Mouse (Mus musculus) heart, postnatal 0 days (tissue): ENCODE data around the gene Sos1. TPM values are rescaled to one million over a fixed set of nuclear protein-coding genes. Genes with fewer than 3 reads are reported as not detected.

ENCODE experiments used
- ATAC-seq: fragments of 200-750 bp; cut with Nextera tagmentation; 2 replicates; pipeline ENCODE4 v1.8.0; 2017; ENCODE audit warnings: low read depth, moderate number of reproducible peaks, moderate library complexity; ENCODE audit not compliant: insufficient read depth
- DNase-seq: peaks from one replicate; pipeline ENCODE4 v3.0.0-alpha.2; 2016; ENCODE audit warnings: low spot score
- H3K27ac ChIP-seq: fragments of 300-500 bp; sonication (generic); 2 replicates; pipeline ENCODE4 v1.5.1; 2014; ENCODE audit warnings: low read depth, mild to moderate bottlenecking
- H3K27me3 ChIP-seq: fragments of 300-500 bp; sonication (generic); 2 replicates; pipeline ENCODE4 v1.6.1; 2014; ENCODE audit warnings: low read length, mixed read lengths; ENCODE audit not compliant: control insufficient read depth, insufficient read depth
- H3K36me3 ChIP-seq: fragments of 300-500 bp; sonication (generic); replicated peaks from 2 replicates; pipeline ENCODE4 v1.6.1; 2014; ENCODE audit warnings: low read length, mixed read lengths; ENCODE audit not compliant: control insufficient read depth, insufficient read depth
- H3K4me1 ChIP-seq: fragments of 300-500 bp; sonication (generic); 2 replicates; pipeline ENCODE4 v1.6.1; 2014; ENCODE audit warnings: antibody characterized with exemption; ENCODE audit not compliant: control insufficient read depth, insufficient read depth
- H3K4me2 ChIP-seq: fragments of 300-500 bp; sonication (generic); 2 replicates; pipeline ENCODE4 v1.6.1; 2014; ENCODE audit warnings: low read depth, mild to moderate bottlenecking, low read length, moderate library complexity
- H3K4me3 ChIP-seq: fragments of 300-500 bp; sonication (generic); 2 replicates; pipeline ENCODE4 v1.5.1; 2014; ENCODE audit warnings: low read depth, low read length
- H3K9ac ChIP-seq: fragments of 300-500 bp; sonication (generic); replicated peaks from 2 replicates; pipeline ENCODE4 v1.6.1; 2014; ENCODE audit warnings: low read depth, low read length, mixed read lengths
- H3K9me3 ChIP-seq: fragments of 300-500 bp; sonication (generic); replicated peaks from 2 replicates; pipeline ENCODE4 v1.6.1; 2016; ENCODE audit warnings: low read length; ENCODE audit not compliant: control insufficient read depth
- CTCF ChIP-seq: IDR thresholded peaks from 2 replicates; pipeline ENCODE4 v1.5.1; 2016; ENCODE audit warnings: antibody characterized with exemption, control low read depth, low read depth
- EP300 ChIP-seq: IDR thresholded peaks from 2 replicates; pipeline ENCODE4 v1.6.1; 2016; ENCODE audit warnings: antibody characterized with exemption, low read depth
- WGBS: fragments of 180-500 bp; shearing (Covaris S2); extraction: QIAGEN DNeasy Blood & Tissue Kit; methylation state at CpG from one replicate; pipeline ENCODE4 v1.1.7; 2014; 5-methylcytosine and 5-hydroxymethylcytosine counted together
- polyA plus RNA-seq: library from polyadenylated mRNA; unstranded; fragments of >200 nt; fragmentation: Nextera tagmentation; extraction: Ambion mirVana; gene quantifications from 2 replicates; pipeline ENCODE4 v1.2.1, GENCODE M21; 2015
- total RNA-seq: library from RNA; depleted of rRNA; stranded (reverse); fragments of >200 nt; gene quantifications from 2 replicates; pipeline ENCODE4 v1.2.3, GENCODE M21; 2014; ENCODE audit warnings: low replicate concordance; rRNA removed

Sos1 gene
- total RNA-seq (2.6 and 6.6 TPM in 2 replicates), polyA plus RNA-seq (1.7 and 1.8 TPM in 2 replicates)

GRCm38 (mm10) chr17:80480031-80480854 lies at the start of gene Sos1:
TSS of gene Sos1 (minus strand) at chr17:80480453.
- Histone ChIP-seq H3K27ac (peak within 1 kb of the TSS; percentile 94), H3K9me3 (no peaks in the 10 kb centered on the region), H3K4me3 (peak within 1 kb of the TSS; percentile 83), H3K4me2 (peak within 1 kb of the TSS; percentile 67), H3K36me3 (no peaks in the 10 kb centered on the region), H3K9ac (peak within 1 kb of the TSS; percentile 92), H3K27me3 (no peaks in the 10 kb centered on the region), H3K4me1 (peaks cover 19% of the 10 kb centered on the region)
- TF ChIP-seq EP300 (no peak), CTCF (no peak)
- peak; percentile 79 for ATAC-seq
- under 1% methylated on average over 55 of the region's 90 CpGs for WGBS
- peak; percentile 87 for DNase-seq

GRCm38 (mm10) chr17:80523231-80523630 lies 43.0 kb upstream of the Sos1 start:
- no peaks in the 10 kb centered on the region for H3K9me3 ChIP-seq
- 82% methylated on average over 3 of the region's 3 CpGs for WGBS
- no peak overlapping the region for H3K4me3 ChIP-seq
- no peaks in the 10 kb centered on the region for H3K4me1 ChIP-seq
- H3K27ac ChIP-seq: no peak overlapping the region
- DNase-seq: no peak
- H3K4me2 ChIP-seq: no peak overlapping the region
- no peaks in the 10 kb centered on the region for H3K36me3 ChIP-seq
- no peak for ATAC-seq
- H3K27me3 ChIP-seq: no peaks in the 10 kb centered on the region
- H3K9ac ChIP-seq: no peak overlapping the region
- TF ChIP-seq CTCF (no peak), EP300 (no peak)

GRCm38 (mm10) chr17:80522229-80522556 lies 41.9 kb upstream of the Sos1 start:
- no peak overlapping the region for H3K9ac ChIP-seq
- no peaks in the 10 kb centered on the region for H3K9me3 ChIP-seq
- H3K27me3 ChIP-seq: no peaks in the 10 kb centered on the region
- WGBS: 71% methylated on average over 7 of the region's 7 CpGs
- DNase-seq: no peak
- ATAC-seq: no peak
- H3K4me2 ChIP-seq: no peak overlapping the region
- no peaks in the 10 kb centered on the region for H3K36me3 ChIP-seq
- TF ChIP-seq EP300 (no peak), CTCF (no peak)
- no peak overlapping the region for H3K4me3 ChIP-seq
- H3K4me1 ChIP-seq: no peaks in the 10 kb centered on the region
- H3K27ac ChIP-seq: no peak overlapping the region

GRCm38 (mm10) chr17:80521521-80522228 lies 41.4 kb upstream of the Sos1 start:
- no peak overlapping the region for H3K9ac ChIP-seq
- no peak for ATAC-seq
- whole genome bisulfite sequencing: 59% methylated on average over 4 of the region's 4 CpGs

GRCm38 (mm10) chr17:80520537-80520936 lies 40.3 kb upstream of the Sos1 start:
- no peak overlapping the region for H3K4me3 ChIP-seq
- DNase-seq: no peak
- H3K4me1 ChIP-seq: no peaks in the 10 kb centered on the region
- no peak for ATAC-seq
- 74% methylated on average over 8 of the region's 8 CpGs for WGBS
- TF ChIP-seq EP300 (no peak), CTCF (no peak)
- H3K4me2 ChIP-seq: no peak overlapping the region
- H3K27ac ChIP-seq: no peak overlapping the region
- H3K9ac ChIP-seq: no peak overlapping the region
- H3K9me3 ChIP-seq: no peaks in the 10 kb centered on the region
- H3K27me3 ChIP-seq: no peaks in the 10 kb centered on the region
- no peaks in the 10 kb centered on the region for H3K36me3 ChIP-seq

More at GRCm38 (mm10) chr17:80521521-80522228, 41.4 kb upstream of the Sos1 start:
- TF ChIP-seq EP300: no peak
- TF ChIP-seq CTCF: no peak
- no peak overlapping the region for H3K27ac ChIP-seq
- H3K4me2 ChIP-seq: no peak overlapping the region
- no peak overlapping the region for H3K4me3 ChIP-seq
- DNase-seq: no peak
- H3K4me1 ChIP-seq: no peaks in the 10 kb centered on the region
- no peaks in the 10 kb centered on the region for H3K27me3 ChIP-seq
- no peaks in the 10 kb centered on the region for H3K36me3 ChIP-seq
- no peaks in the 10 kb centered on the region for H3K9me3 ChIP-seq
